Mouse (Mus musculus): ENCODE data around the gene Por.

Gene Por

DNA sequence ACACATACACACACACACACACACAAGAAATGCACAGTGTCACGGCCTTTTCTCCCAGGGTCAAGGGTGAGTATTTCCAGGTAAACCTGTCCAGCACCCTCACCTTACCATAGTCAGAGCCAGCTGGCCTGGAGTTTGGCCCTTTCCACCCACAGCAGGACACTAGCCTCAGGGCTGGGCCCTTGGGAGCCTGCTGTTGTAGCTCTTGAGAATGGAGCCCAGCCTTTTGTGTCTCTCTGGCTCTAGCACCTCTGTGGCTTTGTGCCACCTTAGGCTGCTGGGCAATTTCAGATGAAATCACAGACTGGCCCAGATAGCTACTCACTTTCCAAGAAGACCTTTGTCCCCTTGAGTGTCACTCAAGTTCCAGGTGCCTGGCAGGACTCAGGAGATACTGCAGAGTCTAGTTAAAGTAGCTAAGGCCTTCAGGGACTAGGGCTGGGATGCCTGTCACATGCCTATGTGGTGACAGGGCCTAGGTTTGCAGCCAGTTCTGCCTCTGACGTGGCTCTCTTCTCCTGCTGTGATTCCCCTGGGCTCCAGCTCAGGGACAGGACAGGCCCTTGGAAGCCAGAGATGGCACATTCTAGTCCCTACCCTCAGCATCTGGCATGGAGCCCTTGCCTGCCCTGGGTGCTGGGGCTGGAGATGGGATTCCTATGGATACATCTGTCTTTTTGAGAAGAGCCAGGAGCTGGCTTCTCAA lies 57.0 kb downstream of the Por start:
- WGBS: 85% methylated on average over 2 of the region's 2 CpGs

DNA sequence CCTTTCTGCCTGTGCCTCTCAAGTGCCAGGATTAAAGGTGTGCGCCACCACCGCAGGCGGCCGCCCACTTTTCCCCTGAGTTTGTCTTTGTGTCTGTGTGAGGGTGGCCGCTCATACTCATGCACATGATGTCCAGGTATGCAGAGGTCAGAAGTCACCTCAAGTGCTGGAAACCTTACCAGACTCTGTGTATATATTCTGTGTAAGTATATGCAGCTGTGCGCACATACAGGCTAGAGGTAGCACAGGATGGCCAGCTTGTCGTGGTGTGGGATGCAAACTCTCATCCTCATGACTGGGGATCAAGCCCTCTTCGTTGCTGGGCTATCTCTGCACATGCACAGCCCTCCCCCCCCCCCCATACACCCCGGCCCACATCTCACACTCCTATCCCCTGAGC lies 58.0 kb downstream of the Por start:
- 94% methylated on average over 9 of the region's 9 CpGs for WGBS

DNA sequence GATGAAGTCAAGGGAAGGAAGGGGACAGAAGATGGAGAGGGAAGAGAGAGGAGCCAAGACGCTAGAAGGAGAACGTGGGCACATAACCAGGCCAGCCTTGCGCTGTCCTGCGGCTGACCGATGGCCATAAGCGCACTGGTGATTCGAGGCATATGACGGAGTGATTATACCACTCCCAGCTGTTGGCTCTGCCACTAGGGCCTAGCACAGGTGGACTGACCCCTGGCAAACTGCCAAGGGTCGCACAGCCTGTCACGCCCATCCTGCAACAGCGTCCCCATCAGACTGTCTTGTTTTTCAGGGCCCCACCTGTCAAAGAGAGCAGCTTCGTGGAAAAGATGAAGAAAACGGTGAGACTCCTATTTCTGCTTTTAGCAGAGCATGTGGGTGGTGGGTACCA lies 58.5 kb downstream of the Por start:
- WGBS: 89% methylated on average over 13 of the region's 13 CpGs

DNA sequence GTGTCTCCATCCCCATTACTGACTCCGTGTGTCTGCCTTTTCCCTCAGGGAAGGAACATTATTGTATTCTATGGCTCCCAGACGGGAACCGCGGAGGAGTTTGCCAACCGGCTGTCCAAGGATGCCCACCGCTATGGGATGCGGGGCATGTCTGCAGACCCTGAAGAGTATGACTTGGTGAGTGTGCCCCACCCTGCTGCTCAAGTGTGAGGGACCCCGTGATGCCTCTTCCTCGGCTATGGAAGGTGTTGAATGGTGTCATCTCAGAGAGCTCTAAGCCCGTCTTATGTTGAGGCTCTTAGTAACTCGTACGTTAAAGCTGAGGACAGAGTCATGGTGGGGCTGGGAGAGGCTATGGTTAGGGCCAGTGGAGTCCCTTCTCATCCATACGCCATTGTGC lies 59.5 kb downstream of the Por start:
- WGBS: 93% methylated on average over 13 of the region's 13 CpGs

DNA sequence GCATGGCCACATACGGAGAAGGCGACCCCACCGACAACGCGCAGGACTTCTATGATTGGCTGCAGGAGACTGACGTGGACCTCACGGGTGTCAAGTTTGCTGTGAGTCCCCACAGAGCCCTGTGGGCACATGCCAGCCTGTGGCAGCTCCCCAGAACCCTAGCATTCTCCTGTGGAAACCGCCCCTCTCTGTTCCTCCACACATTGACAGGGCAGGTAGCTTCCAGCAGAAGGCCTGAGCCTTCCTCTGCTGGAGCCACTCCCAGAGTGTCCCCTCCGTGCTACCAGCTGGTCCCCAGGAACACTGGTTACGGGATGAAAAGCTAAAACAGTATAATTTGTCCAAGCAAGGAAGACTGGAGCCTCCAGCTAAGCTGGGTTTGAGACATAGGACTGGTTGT lies 60.4 kb downstream of the Por start:
- WGBS: 95% methylated on average over 10 of the region's 10 CpGs

DNA sequence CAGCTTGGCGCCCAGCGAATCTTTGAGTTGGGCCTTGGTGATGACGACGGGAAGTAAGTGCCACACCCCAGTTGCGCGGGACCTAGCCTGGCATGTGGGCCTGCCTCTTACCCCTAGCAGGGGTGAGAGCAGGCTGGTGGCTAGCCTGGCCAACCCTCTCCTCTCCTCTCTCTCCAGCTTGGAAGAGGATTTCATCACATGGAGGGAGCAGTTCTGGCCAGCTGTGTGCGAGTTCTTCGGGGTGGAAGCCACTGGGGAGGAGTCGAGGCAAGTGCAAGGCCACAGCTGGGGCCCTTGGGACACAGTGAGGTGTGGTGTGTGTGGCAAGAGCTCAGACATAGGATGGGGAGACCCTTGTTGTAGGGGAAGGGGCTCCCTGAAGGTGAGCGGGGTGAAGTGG lies 61.1 kb downstream of the Por start:
- 92% methylated on average over 10 of the region's 10 CpGs for WGBS

DNA sequence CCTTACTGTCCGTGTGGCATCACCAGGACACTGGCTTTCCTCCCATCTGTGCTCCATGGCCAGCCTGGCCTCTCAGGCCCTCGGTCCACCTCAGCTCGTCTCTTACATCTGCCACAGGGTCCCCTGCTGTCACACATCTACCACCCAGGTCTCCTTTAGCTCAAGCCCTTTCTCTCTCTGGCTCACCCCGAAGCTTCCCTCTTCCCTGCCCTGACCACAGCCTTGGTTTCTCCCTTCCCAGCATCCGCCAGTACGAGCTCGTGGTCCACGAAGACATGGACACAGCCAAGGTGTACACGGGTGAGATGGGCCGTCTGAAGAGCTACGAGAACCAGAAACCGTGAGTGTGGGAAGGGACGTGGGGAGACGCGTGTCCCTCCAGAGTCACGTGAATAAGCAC lies 61.5 kb downstream of the Por start:
- 95% methylated on average over 16 of the region's 16 CpGs for WGBS

DNA sequence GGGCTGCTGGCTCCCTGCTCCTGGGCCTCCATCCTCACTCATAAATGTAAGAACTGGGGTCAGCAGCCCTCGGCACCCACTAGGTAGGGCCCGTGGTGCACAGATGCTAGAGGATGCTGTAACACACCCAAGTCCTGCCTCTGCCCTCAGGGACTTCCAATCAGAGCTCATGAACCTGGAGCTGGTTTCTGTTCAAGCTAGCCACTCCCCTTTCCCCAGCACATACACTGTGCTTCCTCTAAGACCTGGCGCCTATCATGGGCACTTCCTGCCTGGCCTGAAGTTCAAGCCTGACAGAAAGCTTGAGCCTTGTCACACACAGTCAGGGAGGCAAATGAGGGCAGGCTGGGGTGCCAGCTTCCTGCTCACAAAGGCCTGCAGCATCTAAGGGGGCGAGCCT lies 63.2 kb downstream of the Por start:
- 87% methylated on average over 4 of the region's 4 CpGs for WGBS

DNA sequence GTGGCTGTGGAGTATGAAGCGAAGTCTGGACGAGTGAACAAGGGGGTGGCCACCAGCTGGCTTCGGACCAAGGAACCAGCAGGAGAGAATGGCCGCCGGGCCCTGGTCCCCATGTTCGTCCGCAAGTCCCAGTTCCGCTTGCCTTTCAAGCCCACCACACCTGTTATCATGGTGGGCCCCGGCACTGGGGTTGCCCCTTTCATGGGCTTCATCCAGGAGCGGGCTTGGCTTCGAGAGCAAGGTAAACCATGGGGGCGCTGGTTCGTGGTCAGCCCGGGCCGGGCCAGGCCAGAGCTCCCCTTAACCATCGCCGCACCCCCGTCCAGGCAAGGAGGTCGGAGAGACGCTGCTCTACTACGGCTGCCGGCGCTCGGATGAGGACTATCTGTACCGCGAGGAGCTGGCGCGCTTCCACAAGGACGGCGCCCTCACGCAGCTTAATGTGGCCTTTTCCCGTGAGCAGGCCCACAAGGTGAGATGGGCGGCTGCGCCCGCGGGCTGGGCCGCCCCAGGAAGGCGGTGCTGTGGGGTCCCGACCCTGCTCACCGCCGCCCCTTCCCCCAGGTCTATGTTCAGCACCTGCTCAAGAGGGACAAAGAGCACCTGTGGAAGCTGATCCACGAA lies 64.3 kb downstream of the Por start:
- WGBS: 93% methylated on average over 42 of the region's 42 CpGs

DNA sequence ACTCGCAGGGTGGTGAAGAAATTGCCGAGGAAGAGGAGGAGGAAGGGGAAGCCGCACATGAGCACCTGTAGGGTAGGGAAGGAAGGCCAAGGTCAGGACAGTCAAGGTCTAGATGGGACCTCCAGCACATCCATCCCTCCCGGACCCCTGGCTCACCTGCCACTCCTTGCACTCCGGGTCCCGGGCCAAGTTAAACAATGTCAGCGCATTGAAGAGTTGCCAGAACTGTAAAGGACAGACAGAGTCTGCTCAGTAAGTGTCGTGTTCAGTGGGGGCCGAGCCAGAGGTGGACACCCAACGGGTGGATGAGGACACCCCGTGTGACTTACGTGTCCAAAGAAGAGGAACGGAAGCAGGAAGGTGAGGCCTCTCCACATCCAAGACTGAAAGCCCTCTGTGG lies 65.9 kb downstream of the Por start:
- WGBS: 82% methylated on average over 13 of the region's 13 CpGs

DNA sequence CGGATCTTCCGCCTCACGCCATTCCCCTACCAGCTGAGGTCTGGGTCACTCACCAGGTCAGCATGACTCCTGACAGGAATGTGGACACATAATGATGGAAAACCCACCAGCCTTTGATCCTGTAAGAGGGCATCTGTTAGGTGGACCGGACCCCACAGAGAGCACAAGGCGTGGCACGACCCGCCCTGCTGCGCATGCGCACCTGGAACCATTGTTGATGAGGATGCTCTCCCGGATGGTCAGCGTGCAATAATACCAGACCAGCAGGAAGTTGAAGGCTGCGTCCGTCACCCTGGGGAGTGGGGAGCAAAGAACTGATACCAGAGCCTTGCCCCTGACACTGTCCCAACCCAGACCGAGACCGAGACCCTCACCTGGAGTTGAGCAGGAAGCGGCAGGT lies 66.7 kb downstream of the Por start:
- WGBS: 96% methylated on average over 16 of the region's 16 CpGs

DNA sequence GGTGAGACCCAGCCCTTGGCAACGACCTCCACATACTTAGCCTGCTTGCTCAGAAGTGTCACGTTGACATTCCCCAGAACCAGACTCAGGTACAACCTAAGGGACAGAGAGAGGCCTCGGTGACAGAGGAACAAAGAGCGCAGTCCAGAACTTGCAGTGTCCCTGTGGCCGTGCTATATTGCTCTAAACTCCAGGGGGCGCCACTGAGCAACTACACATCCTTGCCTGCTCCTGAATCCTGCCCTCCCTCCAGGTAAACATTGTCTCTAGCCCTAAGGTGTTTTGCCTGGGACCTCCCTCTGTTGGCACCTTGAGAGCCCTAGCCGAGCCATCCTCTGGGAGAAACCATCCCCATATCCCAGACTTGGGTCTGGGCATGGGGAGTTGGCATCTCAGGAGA lies 67.3 kb downstream of the Por start:
- 82% methylated on average over 7 of the region's 7 CpGs for WGBS

DNA sequence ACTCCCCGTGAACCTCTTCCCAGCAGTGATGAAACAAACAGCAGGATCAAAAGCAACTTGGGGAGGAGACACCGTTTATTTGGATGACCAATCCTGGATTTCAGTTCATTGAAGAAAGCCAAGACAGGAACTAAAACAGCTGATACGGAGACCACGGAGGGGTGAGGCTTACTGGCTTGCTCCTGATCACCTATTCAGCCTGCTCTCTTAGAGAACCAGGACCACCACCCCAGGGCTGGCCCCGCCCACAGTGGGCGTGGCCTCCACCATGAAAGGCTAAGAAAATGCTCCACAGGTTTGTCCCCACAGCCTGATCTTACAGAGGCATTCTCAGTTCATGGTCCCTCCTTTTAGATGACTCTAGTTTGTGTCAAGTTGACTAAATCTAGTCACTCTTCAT lies 68.4 kb downstream of the Por start:
- WGBS: 37% methylated on average over 6 of the region's 6 CpGs

DNA sequence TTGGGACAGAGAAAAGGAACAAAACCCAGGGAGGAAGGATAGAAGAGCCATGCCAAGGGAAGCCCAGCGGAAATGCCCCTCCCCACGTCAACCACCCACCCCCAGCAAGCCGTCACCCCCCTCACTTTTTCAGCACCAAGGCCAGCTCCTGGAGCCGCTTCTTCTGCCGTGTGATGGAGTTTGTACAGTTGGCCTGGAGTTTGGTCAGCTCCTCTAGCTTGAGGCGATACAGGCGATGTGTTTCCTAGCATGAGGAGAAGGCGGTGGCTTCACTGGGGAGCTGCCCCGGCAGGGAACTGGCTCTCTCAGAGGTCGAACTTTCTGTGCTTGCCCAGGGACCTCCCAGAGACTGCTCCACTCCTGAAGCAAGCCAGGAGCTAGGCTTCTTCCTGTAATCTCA lies 72.3 kb downstream of the Por start:
- 73% methylated on average over 10 of the region's 10 CpGs for WGBS

DNA sequence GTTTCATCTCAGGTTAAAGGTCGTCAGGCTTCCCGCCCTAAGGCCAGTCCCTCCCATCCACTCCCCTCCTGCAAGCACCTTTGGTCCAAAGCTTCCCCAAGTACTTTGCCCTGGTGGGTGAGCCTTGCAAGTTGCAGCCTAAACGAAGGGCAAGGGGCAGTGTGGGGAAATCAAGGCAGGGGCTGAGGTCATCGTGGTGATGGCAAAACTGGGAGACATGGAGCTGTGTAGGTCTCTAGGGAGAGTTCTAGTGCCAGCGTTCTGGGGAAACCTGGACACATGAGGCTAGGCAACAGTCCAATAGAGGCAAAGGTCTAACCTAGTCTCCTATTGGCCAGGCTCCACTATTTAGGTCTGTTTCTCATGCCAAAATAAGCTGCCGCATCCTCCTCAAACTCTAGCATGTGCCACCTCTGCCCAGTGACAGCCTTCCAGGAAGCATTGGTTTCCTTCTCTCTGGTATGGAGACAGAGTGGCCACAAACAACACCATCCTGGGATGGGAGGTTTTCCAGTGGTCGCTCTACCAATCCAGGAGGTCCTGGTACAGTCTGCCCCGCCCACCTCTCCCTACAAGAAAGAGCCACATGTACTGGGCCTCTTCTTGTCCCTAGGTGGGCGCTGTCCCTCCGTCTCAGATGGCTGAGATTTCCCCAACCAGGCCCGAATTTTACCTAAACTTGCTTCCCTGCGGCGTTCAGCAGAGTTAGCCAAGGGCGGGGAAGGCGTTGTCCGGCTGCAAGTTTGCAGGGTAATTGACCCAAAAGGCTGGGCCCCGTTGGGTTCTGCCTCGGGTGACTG lies 73.3 kb downstream of the Por start:
- 26% methylated on average over 18 of the region's 18 CpGs for WGBS

DNA sequence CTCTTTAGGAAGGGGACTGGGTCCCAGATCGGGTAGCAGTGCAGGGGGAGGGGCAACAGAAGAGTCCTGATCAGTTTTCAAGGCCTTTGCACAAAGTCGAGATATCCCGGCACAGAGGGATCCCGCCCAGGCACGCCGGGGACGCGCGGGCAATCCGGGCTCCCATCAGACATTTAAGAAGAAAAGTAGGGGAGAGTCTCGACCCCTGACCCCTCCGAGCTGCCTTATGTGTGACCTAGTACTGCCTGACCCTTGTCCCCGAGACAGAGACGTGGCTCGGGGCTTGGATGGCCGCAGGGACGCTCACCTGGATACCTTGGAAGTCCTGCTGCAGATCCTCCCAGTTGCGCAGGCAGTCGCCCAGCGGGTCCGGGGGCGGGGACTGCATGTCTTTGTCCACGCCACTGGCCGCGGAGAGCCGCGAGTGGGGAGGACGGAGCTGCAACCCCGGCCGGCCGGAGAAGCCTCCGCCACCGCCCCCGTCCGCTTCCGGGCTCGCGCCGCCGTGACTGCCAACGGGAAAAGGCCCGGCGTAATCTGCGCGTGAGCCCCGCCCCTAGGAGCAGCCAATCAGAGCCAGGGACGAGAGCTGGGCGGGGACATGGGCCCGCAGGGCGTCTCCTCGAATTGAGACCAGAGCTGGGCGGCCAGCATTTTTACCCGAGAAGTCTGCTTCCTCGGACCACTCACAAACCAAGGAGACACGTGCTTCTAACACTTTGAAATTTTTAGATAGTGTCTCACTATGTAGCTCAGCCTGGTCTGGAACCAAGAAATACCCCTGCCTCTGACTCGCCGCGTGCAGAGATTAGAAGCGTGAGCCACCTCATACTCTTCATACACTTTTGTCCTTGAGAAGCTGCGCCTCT lies 74.1 kb downstream of the Por start, which contains the start of gene Tmem120a:
Tmem120a (minus strand) TSS at position 708 of the 869 bp plus-strand sequence.
- WGBS: under 1% methylated on average over 60 of the region's 60 CpGs

DNA sequence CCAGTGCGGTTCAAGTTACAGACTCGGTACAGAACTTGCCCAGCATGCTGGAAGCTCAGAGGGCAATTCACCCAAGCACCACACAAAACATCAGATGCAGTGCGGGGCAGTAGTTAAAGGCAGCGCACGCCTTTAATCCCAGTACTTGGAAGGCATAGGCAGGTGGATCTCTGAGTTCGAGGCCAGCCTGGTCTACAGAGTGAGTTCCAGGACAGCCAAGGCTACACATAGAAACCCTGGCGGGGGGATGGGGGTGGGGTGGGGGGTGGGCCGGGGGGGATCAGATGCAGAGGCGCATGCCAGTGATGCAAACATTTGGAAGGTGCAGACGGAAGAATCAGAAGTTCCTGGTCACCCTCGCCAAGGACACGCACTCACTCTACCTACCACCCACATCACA lies 74.9 kb downstream of the Por start:
- 23% methylated on average over 12 of the region's 12 CpGs for WGBS

DNA sequence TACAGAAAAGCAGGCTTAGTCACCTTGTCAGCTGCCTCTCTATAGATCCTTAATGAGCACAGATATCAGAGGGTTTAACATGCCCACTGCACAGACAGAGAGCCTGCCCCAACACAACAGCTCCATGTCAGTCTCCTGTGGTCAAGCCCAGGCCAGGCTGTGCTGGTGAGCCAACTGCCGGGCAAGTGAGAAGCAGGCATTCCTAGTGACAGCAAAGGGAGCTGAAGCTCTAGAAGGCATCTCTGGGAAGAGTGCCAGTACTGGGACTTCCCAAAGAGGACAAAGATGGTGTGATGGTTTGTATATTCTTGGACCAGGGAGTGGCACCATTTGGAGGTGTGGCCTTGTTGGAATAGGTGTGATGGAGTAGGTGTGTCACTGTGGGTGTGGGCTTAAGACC lies 81.2 kb downstream of the Por start:
- 47% methylated on average over 1 of the region's 1 CpGs for WGBS

DNA sequence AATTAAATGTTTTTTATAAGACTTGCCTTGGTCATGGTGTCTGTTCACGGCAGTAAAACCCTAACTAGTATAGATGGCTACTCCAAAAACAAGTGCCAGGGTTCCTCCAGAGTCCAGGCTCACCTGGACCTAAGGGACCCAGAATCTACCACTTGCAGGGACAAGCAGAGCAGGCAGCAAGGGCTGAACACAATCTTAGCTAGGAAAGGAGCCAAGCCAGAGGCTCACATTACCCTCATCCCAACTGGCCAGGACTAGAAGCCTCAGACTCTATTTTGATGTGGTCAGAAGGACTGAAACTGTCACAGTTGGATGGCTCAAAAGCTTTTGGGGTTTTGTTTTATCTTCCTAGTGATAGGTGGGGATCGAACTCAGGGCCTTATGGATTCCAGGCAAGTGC lies 81.8 kb downstream of the Por start:
- WGBS: 86% methylated on average over 2 of the region's 2 CpGs

DNA sequence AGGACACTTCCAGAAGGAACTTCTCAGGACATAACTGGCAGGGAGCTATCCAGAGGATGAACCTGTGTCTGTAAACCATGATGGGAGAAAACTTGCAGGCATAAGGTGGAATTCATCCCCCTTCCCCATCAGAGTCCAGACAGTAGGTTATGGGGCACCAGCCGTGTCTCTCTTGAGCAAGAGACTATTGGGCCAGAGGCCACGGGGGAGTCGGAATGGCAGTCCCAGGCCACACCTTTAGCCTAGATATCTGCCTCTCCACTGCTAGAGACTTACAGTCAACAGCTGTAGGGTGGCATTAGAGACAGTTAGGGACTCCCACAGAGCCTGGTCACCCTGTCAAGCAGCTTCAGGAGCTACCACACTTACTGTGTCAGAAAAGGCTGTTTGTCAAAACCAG lies 92.0 kb downstream of the Por start:
- WGBS: 84% methylated on average over 3 of the region's 3 CpGs

DNA sequence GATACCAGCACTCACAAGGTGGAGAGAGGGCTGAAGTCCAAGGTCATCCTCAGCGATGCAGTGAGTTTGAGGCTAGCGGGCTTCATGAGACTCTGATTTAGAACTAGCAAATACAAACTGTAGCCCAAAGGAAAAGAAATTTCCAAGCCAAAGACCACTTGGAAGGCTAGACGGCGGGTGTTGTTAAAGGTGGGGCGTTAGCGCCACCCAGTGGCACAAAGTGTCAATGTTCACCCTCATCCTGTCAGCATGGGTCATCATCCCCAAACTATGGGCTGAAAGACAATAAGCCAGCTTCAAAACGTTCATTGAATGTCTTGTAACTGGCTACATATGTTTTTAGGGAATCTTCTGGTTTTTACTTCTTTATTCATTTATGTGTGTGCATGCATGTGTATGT lies 93.7 kb downstream of the Por start:
- WGBS: 2% methylated on average over 7 of the region's 7 CpGs

DNA sequence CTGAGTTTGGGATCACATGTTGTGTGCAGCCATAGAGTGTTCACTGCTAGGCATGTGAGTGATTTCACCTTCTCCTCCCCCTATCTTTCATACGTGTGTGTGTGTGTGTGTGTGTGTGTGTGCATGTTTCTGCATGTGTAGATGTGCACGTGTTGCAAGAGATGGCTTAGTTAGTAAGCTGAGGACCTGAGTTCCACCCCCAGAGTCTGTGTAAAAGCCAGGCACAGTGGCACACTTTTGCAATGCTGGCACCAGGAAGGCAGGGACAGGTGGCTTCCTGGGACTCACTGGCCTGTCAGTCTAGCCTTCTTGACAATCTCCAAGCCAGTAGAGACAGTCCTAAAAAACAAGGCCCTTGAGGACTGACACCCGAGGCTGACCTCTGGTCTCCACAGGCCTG lies 95.1 kb downstream of the Por start:
- WGBS: 63% methylated on average over 3 of the region's 3 CpGs
